Mouse (Mus musculus) cerebellum, adult 2 months (tissue): Measurements from ENCODE around the gene Osm.

Experiments used
- CTCF ChIP-seq: fragments of 200-500 bp; IDR thresholded peaks from 2 replicates; pipeline ENCODE4 v1.5.1; 2011; ENCODE audit warnings: low read depth, mild to moderate bottlenecking, control low read depth, low read length, moderate library complexity, borderline replicate concordance; ENCODE audit not compliant: insufficient read depth
- POLR2A ChIP-seq: fragments of 200-500 bp; IDR thresholded peaks from 2 replicates; pipeline ENCODE4 v1.6.1; 2011; ENCODE audit warnings: low read length, control low read depth, borderline replicate concordance; ENCODE audit not compliant: insufficient read depth

DNA sequence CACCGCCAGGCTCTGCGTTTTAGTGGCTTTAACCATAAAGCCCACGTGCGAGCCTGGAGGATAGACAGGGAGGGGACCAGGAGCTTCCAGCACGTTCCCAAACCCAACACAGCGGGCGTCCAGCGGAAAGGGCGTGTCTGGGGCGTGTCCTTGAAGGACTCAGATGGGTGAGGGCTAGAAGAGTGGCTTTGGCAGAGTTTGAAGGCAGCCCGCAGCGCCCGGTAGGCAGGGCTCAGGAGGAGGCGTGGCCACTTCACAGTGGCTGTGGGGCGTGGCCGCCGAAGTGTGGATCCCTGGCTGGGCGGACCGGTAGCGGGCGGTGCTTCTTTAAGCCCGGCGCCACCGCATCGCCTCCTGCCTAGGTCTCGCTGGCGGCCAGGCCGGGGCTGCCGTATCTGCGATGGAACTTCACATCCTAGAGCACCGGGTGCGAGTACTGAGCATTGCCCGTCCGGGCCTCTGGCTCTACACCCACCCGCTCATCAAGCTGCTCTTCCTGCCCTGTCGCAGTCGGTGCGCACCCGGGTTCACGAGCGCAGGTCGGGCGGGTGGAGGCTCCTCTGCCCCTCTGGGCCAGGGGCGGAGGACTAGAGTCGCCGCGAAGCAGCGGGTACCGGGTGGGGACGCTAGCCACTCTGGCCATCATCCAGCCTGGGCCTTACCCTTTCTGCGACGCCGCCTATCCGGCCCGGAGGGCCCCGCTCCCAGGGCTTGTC is 18.1 kb upstream of the Osm start, which contains the start of gene Castor1:
- TF ChIP-seq POLR2A (no peak), CTCF (no peak)
